Mouse (Mus musculus): ENCODE results near the gene Prkn. TPM values are rescaled to one million over a fixed set of nuclear protein-coding genes. Genes with fewer than 3 reads are reported as not detected.

Gene Prkn
- polyA plus RNA-seq, 1 experiment from 2014 or later = 3.0 TPM

DNA sequence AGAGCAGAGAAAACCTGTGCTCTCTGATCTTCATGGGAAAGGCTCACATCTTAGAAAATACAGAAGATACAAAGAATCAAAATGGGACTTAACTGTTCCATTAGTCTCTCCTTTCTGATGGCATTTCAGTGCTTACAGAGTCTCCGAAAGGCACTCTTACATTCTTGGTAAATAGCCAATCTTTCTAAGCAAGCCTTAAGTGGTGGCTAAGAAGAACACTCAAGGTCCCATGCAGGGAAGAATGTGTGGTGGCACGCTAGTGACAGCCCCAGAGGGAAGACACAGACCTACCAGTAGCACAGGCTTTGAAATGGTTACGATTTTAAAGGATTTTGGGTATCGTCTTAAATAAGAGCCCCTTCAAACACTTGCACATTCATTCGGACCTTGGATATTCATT is 816.2 kb downstream of the Prkn start:
- no peak for ATAC-seq (ENCODE audit: insufficient number of reproducible peaks, insufficient read depth, low FRiP score, low read depth)
- 72% methylated on average over 5 of the region's 5 CpGs for whole genome bisulfite sequencing
- Histone ChIP-seq H3K36me3 (ENCODE audit: control insufficient read depth, insufficient read depth, low read length) (no peaks in the 10 kb centered on the region), H3K4me2 (replicated peaks; ENCODE audit: low read depth, low read length) (no peak overlapping the region), H3K4me3 (ENCODE audit: low read depth, low read length) (no peak overlapping the region), H3K9ac (replicated peaks; ENCODE audit: low read depth, low read length) (no peak overlapping the region), H3K4me1 (ENCODE audit: control insufficient read depth, insufficient read depth, low read length) (no peaks in the 10 kb centered on the region), H3K9me3 (ENCODE audit: control insufficient read depth, low read depth, low read length) (no peaks in the 10 kb centered on the region), H3K27ac (ENCODE audit: low read length) (no peak overlapping the region), H3K27me3 (ENCODE audit: control insufficient read depth, insufficient read depth, low read length) (no peaks in the 10 kb centered on the region)

GRCm38 (mm10) chr17:11656878-11657277 is 816.7 kb downstream of the Prkn start:
- no peaks in the 10 kb centered on the region for H3K4me1 ChIP-seq (ENCODE audit: control insufficient read depth, insufficient read depth, low read length)
- no peaks in the 10 kb centered on the region for H3K27me3 ChIP-seq (ENCODE audit: control insufficient read depth, insufficient read depth, low read length)
- H3K27ac ChIP-seq (ENCODE audit: low read length) = no peak overlapping the region
- H3K9ac ChIP-seq (replicated peaks; ENCODE audit: low read depth, low read length) = no peak overlapping the region
- H3K9me3 ChIP-seq (ENCODE audit: control insufficient read depth, low read depth, low read length) = no peaks in the 10 kb centered on the region
- H3K4me3 ChIP-seq (ENCODE audit: low read depth, low read length) = no peak overlapping the region
- WGBS = 83% methylated on average over 3 of the region's 3 CpGs
- ATAC-seq (ENCODE audit: insufficient number of reproducible peaks, insufficient read depth, low FRiP score, low read depth) = no peak
- H3K36me3 ChIP-seq (ENCODE audit: control insufficient read depth, insufficient read depth, low read length) = no peaks in the 10 kb centered on the region
- H3K4me2 ChIP-seq (replicated peaks; ENCODE audit: low read depth, low read length) = no peak overlapping the region

DNA sequence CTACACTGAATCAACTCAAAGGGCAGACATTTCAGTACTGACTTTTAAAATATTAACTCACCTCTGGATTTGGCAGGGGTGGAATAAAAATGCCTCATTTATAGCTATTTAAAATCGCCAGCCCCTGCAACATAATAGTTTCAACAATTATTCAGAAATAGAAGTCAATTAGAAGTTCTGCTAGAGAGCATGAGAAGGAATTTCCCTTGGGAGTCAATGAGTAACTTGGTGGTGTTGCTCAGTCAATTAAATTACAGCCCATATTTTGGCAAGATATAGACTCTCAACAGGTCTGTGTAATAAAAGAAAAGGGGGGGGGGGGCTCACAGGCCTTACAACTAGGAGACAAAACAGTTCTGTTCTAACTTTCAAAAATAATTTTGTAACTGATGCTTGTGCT is 821.7 kb downstream of the Prkn start:
- Histone ChIP-seq H3K4me2 (replicated peaks; ENCODE audit: low read depth, low read length) (no peak overlapping the region), H3K9me3 (ENCODE audit: control insufficient read depth, low read depth, low read length) (no peaks in the 10 kb centered on the region), H3K27me3 (ENCODE audit: control insufficient read depth, insufficient read depth, low read length) (no peaks in the 10 kb centered on the region), H3K27ac (ENCODE audit: low read length) (no peak overlapping the region), H3K4me1 (ENCODE audit: control insufficient read depth, insufficient read depth, low read length) (no peaks in the 10 kb centered on the region), H3K36me3 (ENCODE audit: control insufficient read depth, insufficient read depth, low read length) (no peaks in the 10 kb centered on the region), H3K4me3 (ENCODE audit: low read depth, low read length) (no peak overlapping the region), H3K9ac (replicated peaks; ENCODE audit: low read depth, low read length) (no peak overlapping the region)
- 85% methylated on average over 1 of the region's 1 CpGs for WGBS
- ATAC-seq (ENCODE audit: insufficient number of reproducible peaks, insufficient read depth, low FRiP score, low read depth) = no peak

GRCm38 (mm10) chr17:11663437-11663836 is 823.3 kb downstream of the Prkn start:
- Histone ChIP-seq H3K4me1 (ENCODE audit: control insufficient read depth, insufficient read depth, low read length) (no peaks in the 10 kb centered on the region), H3K4me2 (replicated peaks; ENCODE audit: low read depth, low read length) (no peak overlapping the region), H3K36me3 (ENCODE audit: control insufficient read depth, insufficient read depth, low read length) (no peaks in the 10 kb centered on the region), H3K4me3 (ENCODE audit: low read depth, low read length) (no peak overlapping the region), H3K27me3 (ENCODE audit: control insufficient read depth, insufficient read depth, low read length) (no peaks in the 10 kb centered on the region), H3K27ac (ENCODE audit: low read length) (no peak overlapping the region), H3K9me3 (ENCODE audit: control insufficient read depth, low read depth, low read length) (no peaks in the 10 kb centered on the region), H3K9ac (replicated peaks; ENCODE audit: low read depth, low read length) (no peak overlapping the region)
- ATAC-seq (ENCODE audit: insufficient number of reproducible peaks, insufficient read depth, low FRiP score, low read depth) = no peak
- WGBS = 91% methylated on average over 7 of the region's 7 CpGs

- no peak for ATAC-seq (ENCODE audit: insufficient number of reproducible peaks, insufficient read depth, low FRiP score, low read depth)
- H3K27me3 ChIP-seq (ENCODE audit: control insufficient read depth, insufficient read depth, low read length) = no peaks in the 10 kb centered on the region
- H3K27ac ChIP-seq (ENCODE audit: low read length) = no peak overlapping the region
- no peak overlapping the region for H3K4me3 ChIP-seq (ENCODE audit: low read depth, low read length)
- H3K36me3 ChIP-seq (ENCODE audit: control insufficient read depth, insufficient read depth, low read length) = no peaks in the 10 kb centered on the region
- no peak overlapping the region for H3K9ac ChIP-seq (replicated peaks; ENCODE audit: low read depth, low read length)
- 43% methylated on average over 20 of the region's 20 CpGs for WGBS
- H3K4me2 ChIP-seq (replicated peaks; ENCODE audit: low read depth, low read length) = peak overlapping the region; percentile 19; the same call in 1 of the 2 replicates
- no peaks in the 10 kb centered on the region for H3K4me1 ChIP-seq (ENCODE audit: control insufficient read depth, insufficient read depth, low read length)
- no peaks in the 10 kb centered on the region for H3K9me3 ChIP-seq (ENCODE audit: control insufficient read depth, low read depth, low read length)
These were observed 824.6 kb downstream of the Prkn start for GRCm38 (mm10) chr17:11664610-11665345.

GRCm38 (mm10) chr17:11679716-11680115 is 839.5 kb downstream of the Prkn start:
- Histone ChIP-seq H3K9ac (replicated peaks; ENCODE audit: low read depth, low read length) (no peak overlapping the region), H3K4me2 (replicated peaks; ENCODE audit: low read depth, low read length) (no peak overlapping the region), H3K36me3 (ENCODE audit: control insufficient read depth, insufficient read depth, low read length) (no peaks in the 10 kb centered on the region), H3K27ac (ENCODE audit: low read length) (no peak overlapping the region), H3K4me3 (ENCODE audit: low read depth, low read length) (no peak overlapping the region), H3K9me3 (ENCODE audit: control insufficient read depth, low read depth, low read length) (no peaks in the 10 kb centered on the region), H3K27me3 (ENCODE audit: control insufficient read depth, insufficient read depth, low read length) (no peaks in the 10 kb centered on the region), H3K4me1 (ENCODE audit: control insufficient read depth, insufficient read depth, low read length) (no peaks in the 10 kb centered on the region)
- ATAC-seq (ENCODE audit: insufficient number of reproducible peaks, insufficient read depth, low FRiP score, low read depth) = no peak
- WGBS = 87% methylated on average over 6 of the region's 6 CpGs

DNA sequence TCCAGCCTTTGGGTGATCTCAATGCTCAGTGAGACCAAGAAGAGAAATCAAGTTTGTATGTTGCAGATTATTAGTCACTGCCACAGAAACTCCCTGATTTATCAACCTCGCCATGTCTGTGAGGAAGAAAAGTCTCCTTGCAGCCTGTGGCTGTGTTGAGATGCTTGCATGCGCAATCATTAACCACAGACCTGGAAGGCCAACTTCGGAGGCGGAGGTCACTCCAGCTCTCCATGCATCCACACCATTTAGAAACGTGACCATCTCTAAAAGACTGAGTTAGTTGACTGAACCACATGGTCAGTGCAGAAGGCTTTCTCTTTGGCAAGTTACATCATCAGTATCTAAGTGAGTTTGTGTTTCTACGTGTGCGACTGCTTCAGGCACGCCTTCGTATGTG is 840.3 kb downstream of the Prkn start:
- Histone ChIP-seq H3K9ac (replicated peaks; ENCODE audit: low read depth, low read length) (no peak overlapping the region), H3K4me1 (ENCODE audit: control insufficient read depth, insufficient read depth, low read length) (no peaks in the 10 kb centered on the region), H3K4me2 (replicated peaks; ENCODE audit: low read depth, low read length) (no peak overlapping the region), H3K27me3 (ENCODE audit: control insufficient read depth, insufficient read depth, low read length) (no peaks in the 10 kb centered on the region), H3K4me3 (ENCODE audit: low read depth, low read length) (no peak overlapping the region), H3K9me3 (ENCODE audit: control insufficient read depth, low read depth, low read length) (no peaks in the 10 kb centered on the region), H3K27ac (ENCODE audit: low read length) (no peak overlapping the region), H3K36me3 (ENCODE audit: control insufficient read depth, insufficient read depth, low read length) (no peaks in the 10 kb centered on the region)
- no peak for ATAC-seq (ENCODE audit: insufficient number of reproducible peaks, insufficient read depth, low FRiP score, low read depth)
- 85% methylated on average over 9 of the region's 9 CpGs for WGBS

DNA sequence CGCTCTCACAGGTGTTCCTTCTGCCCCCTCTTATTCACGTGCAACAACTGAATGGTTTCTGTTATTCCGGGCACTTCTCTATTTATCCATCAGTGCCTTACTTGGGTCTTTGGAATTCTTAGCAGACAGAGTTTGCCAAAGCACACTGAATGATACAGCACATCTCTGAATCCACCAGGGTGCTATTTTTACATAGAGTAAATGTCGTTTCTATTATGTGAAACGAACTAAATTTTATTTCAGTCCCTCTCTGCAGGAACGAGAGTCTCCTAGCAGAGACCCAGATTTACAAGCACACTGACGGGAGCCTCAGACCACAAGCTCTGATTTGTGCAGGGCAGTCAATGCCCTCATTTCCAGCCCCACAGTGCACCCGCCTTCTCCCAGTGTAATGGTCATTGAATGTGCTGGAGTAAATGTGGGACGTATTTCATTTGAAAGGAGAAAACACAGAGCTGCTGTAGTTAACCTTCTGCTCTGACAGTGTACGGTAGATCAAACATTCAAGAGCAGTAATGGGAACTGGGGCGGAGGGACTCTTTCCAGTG is 841.7 kb downstream of the Prkn start:
- Histone ChIP-seq H3K27ac (ENCODE audit: low read length) (no peak overlapping the region), H3K4me2 (replicated peaks; ENCODE audit: low read depth, low read length) (no peak overlapping the region)
- WGBS = 62% methylated on average over 11 of the region's 11 CpGs

DNA sequence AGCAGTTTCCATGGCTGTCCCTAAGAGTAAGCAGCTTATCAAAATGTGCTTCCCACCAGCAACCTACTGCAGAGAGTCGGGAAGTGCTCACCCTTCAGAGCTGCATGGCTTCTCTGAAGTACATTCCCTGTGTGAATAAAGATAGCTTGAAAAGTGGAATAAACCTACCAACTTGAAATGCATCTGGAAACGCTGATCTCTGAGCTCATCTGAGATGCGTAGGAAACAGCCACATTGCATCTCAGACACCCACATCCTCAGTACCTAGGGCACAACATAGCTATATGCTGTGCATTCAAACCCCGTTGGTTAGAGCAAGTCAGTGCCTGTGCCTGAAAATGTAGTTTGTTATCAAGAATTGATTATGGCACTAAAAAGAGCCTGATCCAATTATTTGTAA is 864.8 kb downstream of the Prkn start:
- no peak for ATAC-seq (ENCODE audit: insufficient number of reproducible peaks, insufficient read depth, low FRiP score, low read depth)
- H3K4me1 ChIP-seq (ENCODE audit: control insufficient read depth, insufficient read depth, low read length) = no peaks in the 10 kb centered on the region
- H3K27ac ChIP-seq (ENCODE audit: low read length) = no peak overlapping the region
- 73% methylated on average over 4 of the region's 4 CpGs for WGBS
- no peak overlapping the region for H3K4me3 ChIP-seq (ENCODE audit: low read depth, low read length)
- H3K9ac ChIP-seq (replicated peaks; ENCODE audit: low read depth, low read length) = no peak overlapping the region
- H3K27me3 ChIP-seq (ENCODE audit: control insufficient read depth, insufficient read depth, low read length) = no peaks in the 10 kb centered on the region
- no peaks in the 10 kb centered on the region for H3K9me3 ChIP-seq (ENCODE audit: control insufficient read depth, low read depth, low read length)
- no peak overlapping the region for H3K4me2 ChIP-seq (replicated peaks; ENCODE audit: low read depth, low read length)
- no peaks in the 10 kb centered on the region for H3K36me3 ChIP-seq (ENCODE audit: control insufficient read depth, insufficient read depth, low read length)

More for the DNA sequence above, 841.7 kb downstream of the Prkn start:
- Histone ChIP-seq H3K36me3 (ENCODE audit: control insufficient read depth, insufficient read depth, low read length) (no peaks in the 10 kb centered on the region), H3K27me3 (ENCODE audit: control insufficient read depth, insufficient read depth, low read length) (no peaks in the 10 kb centered on the region), H3K9me3 (ENCODE audit: control insufficient read depth, low read depth, low read length) (no peaks in the 10 kb centered on the region), H3K9ac (replicated peaks; ENCODE audit: low read depth, low read length) (no peak overlapping the region), H3K4me1 (ENCODE audit: control insufficient read depth, insufficient read depth, low read length) (no peaks in the 10 kb centered on the region), H3K4me3 (ENCODE audit: low read depth, low read length) (no peak overlapping the region)
- no peak for ATAC-seq (ENCODE audit: insufficient number of reproducible peaks, insufficient read depth, low FRiP score, low read depth)

Data from stomach, embryonic 14.5 days (tissue).